Mouse (Mus musculus) kidney, adult 8-10 months (tissue): Measurements from ENCODE around the gene Cd4.
"Not testable (repeated sequence)": the region's sequence is repeated elsewhere in the genome, so short reads cannot be mapped to it uniquely, and the experiment has no call there.

Experiments
- DNase-seq, 2 experiments: peaks; one replicate each; pipeline ENCODE4 v3.0.0; 2022

The Cd4 gene

GRCm38 (mm10) chr6:124915160-124915941 is 27.3 kb upstream of the Cd4 start:
- peak; percentile 65 to 67 for DNase-seq

- no peak for DNase-seq
These were observed 26.5 kb upstream of the Cd4 start for GRCm38 (mm10) chr6:124914511-124914910.

GRCm38 (mm10) chr6:124913721-124914285 is 25.8 kb upstream of the Cd4 start:
- DNase-seq: peak; percentile 71

GRCm38 (mm10) chr6:124913214-124913613 is 25.2 kb upstream of the Cd4 start:
- DNase-seq: no peak

- no peak for DNase-seq
These were observed 23.7 kb upstream of the Cd4 start, which contains the start of gene Lag3 for GRCm38 (mm10) chr6:124911533-124912218. TSS of gene Lag3 (minus strand) at chr6:124911705.

- no peak for DNase-seq
These were observed 22.0 kb upstream of the Cd4 start for GRCm38 (mm10) chr6:124910032-124910431.

GRCm38 (mm10) chr6:124907767-124908166 is 19.7 kb upstream of the Cd4 start:
- DNase-seq: no peak

- DNase-seq: no peak
These were observed 17.2 kb upstream of the Cd4 start for GRCm38 (mm10) chr6:124904991-124905860.

- DNase-seq: peak; percentile 80 to 86
These were observed 16.4 kb upstream of the Cd4 start for GRCm38 (mm10) chr6:124904161-124904981.

GRCm38 (mm10) chr6:124903580-124904151 is 15.6 kb upstream of the Cd4 start:
- peak; percentile 94 to 98 for DNase-seq

- DNase-seq: no peak
These were observed 13.8 kb upstream of the Cd4 start for GRCm38 (mm10) chr6:124901851-124902250.

- DNase-seq: no peak
These were observed 12.9 kb upstream of the Cd4 start for GRCm38 (mm10) chr6:124900801-124901480.

- DNase-seq: no peak
These were observed 12.2 kb upstream of the Cd4 start for GRCm38 (mm10) chr6:124900056-124900800.

- DNase-seq: no peak
These were observed 10.3 kb upstream of the Cd4 start for GRCm38 (mm10) chr6:124898359-124898758.

GRCm38 (mm10) chr6:124894113-124894512 is 6.1 kb upstream of the Cd4 start:
- not testable (repeated sequence) for DNase-seq

GRCm38 (mm10) chr6:124890997-124891396 is 3.0 kb upstream of the Cd4 start:
- no peak for DNase-seq

- DNase-seq: no peak
These were observed 619 bp upstream of the Cd4 start for GRCm38 (mm10) chr6:124888555-124889125.

- no peak for DNase-seq
These were observed 2.1 kb downstream of the Cd4 start for GRCm38 (mm10) chr6:124885956-124886381.

- DNase-seq: no peak
These were observed 3.1 kb downstream of the Cd4 start for GRCm38 (mm10) chr6:124884714-124885500.
